Mouse (Mus musculus): Measurements from ENCODE around the gene Smg9. TPM values are rescaled to one million over a fixed set of nuclear protein-coding genes. Genes with fewer than 3 reads are reported as not detected.

The Smg9 gene
- polyA plus RNA-seq, 1 experiment from 2014 or later, result 20.9 TPM

DNA sequence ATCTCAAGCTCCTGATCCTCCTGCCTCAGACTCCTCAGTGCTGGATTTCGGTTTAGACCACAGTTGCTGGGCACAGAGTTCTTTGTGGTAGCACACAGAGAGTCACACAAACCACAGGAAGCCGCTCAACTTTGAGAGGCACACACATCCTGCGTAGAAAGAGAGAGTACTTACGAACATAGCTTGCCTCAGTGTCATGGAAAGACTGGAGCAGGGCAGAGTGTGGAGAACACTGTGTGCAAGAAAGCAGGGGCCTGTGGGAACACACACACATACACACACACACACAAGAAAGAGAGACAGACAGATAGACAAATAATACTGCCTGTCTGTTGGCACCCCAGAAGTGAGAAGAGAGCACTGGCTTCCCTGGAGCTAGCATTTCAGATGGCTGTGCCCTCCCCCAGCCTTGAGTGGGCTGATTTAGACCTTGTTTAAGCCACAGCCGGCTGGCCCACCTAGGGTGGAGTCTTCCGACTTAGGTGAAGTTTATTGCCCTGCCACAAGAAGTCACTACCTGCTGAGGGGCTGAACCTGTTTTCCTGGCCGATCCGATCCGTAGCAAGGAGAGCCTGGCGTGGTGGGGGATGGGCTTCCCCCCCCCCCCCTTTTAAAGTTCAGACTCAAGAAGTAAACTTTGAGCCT is 58.4 kb downstream of the Smg9 start:
- Histone ChIP-seq H3K4me3 (ENCODE audit: low read depth, low read length) (no peak overlapping the region), H3K4me1 (ENCODE audit: control insufficient read depth, insufficient read depth, low read length) (no peaks in the 10 kb centered on the region), H3K9me3 (ENCODE audit: control insufficient read depth, low read length) (no peaks in the 10 kb centered on the region), H3K27me3 (ENCODE audit: control insufficient read depth, insufficient read depth, low read length) (no peaks in the 10 kb centered on the region), H3K4me2 (no peak overlapping the region), H3K36me3 (ENCODE audit: control insufficient read depth, insufficient read depth, low read length) (no peaks in the 10 kb centered on the region), H3K9ac (ENCODE audit: low read length) (no peak overlapping the region), H3K27ac (ENCODE audit: low read depth, low read length) (no peak overlapping the region)
- DNase-seq (ENCODE audit: low spot score, missing footprints) (peak; percentile 79), ATAC-seq (ENCODE audit: low FRiP score) (no peak)
- WGBS, result 78% methylated on average over 10 of the region's 10 CpGs

DNA sequence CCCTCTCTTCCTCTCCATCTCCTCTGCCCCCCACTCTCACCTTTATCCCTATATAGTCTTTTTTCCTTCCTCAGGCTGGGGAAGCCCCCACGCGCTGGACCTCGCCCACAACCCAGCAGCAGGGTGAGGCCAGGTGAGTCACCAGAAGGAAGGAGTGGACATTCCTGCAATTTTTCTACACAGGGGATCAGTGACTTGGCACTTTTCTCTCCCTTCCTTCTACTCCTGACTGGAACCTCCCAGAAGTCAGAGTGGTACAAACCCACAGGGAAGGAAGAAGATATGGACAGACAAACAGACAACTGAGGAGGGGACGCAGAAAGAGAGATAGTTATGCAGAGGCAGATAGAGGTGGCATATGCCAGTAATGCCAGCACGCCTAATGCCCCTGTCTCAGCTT is 60.0 kb downstream of the Smg9 start:
- Histone ChIP-seq H3K27ac (ENCODE audit: low read depth, low read length) (no peak overlapping the region), H3K9ac (ENCODE audit: low read length) (no peak overlapping the region), H3K4me1 (ENCODE audit: control insufficient read depth, insufficient read depth, low read length) (0 out of 2 replicates have a peak, but pooled peaks cover 2% of the 10 kb centered on the region), H3K4me3 (ENCODE audit: low read depth, low read length) (no peak overlapping the region), H3K4me2 (no peak overlapping the region), H3K9me3 (ENCODE audit: control insufficient read depth, low read length) (no peaks in the 10 kb centered on the region), H3K36me3 (ENCODE audit: control insufficient read depth, insufficient read depth, low read length) (no peaks in the 10 kb centered on the region), H3K27me3 (ENCODE audit: control insufficient read depth, insufficient read depth, low read length) (no peaks in the 10 kb centered on the region)
- 84% methylated on average over 5 of the region's 5 CpGs for WGBS
- peak; percentile 53 for DNase-seq (ENCODE audit: low spot score, missing footprints)
- ATAC-seq (ENCODE audit: low FRiP score), result no peak

DNA sequence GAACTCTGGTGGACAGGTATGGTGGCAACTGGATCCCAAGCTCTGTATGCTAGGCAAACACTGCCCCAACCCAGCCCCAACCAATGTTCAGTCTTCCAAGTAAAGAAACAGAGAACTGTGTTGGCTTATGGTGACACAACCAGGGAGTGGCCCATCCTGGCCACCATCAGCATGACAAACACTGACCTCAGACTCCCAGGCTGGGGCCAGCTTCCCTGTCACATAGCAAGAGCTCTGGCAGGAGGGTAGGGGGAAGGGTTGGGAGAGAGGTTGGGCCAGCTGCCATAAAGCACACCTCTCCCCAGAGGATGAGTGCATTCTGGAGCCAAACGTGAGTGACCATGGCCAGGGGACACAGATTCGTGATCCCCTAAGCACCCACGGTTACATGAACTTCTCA is 60.4 kb downstream of the Smg9 start:
- Histone ChIP-seq H3K36me3 (ENCODE audit: control insufficient read depth, insufficient read depth, low read length) (no peaks in the 10 kb centered on the region), H3K27ac (ENCODE audit: low read depth, low read length) (no peak overlapping the region), H3K27me3 (ENCODE audit: control insufficient read depth, insufficient read depth, low read length) (no peaks in the 10 kb centered on the region), H3K9ac (ENCODE audit: low read length) (no peak overlapping the region), H3K4me1 (ENCODE audit: control insufficient read depth, insufficient read depth, low read length) (0 out of 2 replicates have a peak, but pooled peaks cover 2% of the 10 kb centered on the region), H3K4me2 (no peak overlapping the region), H3K9me3 (ENCODE audit: control insufficient read depth, low read length) (no peaks in the 10 kb centered on the region), H3K4me3 (ENCODE audit: low read depth, low read length) (no peak overlapping the region)
- ATAC-seq (ENCODE audit: low FRiP score) (no peak), DNase-seq (ENCODE audit: low spot score, missing footprints) (peak; percentile 44)
- 67% methylated on average over 3 of the region's 3 CpGs for WGBS

DNA sequence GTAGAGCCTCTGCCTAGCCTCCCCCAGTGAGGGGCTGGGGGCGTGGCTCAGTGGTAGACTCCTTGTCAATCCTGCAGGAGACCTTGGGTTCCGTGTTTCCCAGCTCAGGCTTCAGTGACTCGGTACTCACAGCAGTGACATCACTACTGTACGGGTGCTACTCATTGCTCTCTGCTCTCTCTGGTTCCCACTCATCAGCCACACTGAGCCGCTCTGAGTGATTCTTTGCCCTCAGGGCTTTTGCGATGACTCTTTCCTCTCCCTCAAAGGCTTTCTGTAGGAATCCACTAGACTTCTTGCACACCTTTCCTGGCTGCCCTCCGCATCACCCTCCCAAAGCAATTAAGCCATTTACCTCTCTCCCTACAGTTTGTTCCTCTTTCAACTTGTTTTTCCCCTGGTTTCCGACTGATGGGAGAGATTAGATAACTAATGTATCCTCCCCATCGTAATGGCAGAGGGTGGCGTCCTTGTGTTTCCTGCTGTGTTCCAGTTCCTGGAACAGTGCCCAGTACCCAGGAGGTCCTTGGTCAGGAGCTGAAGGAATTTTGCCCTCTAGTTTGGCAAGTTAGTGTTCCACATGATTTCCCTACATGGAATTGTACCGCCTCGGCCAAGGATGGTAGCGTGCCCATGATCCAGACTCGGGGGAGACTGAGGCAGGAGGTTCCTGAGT is 62.1 kb downstream of the Smg9 start:
- Histone ChIP-seq H3K9ac (ENCODE audit: low read length) (no peak overlapping the region), H3K27ac (ENCODE audit: low read depth, low read length) (no peak overlapping the region), H3K4me1 (ENCODE audit: control insufficient read depth, insufficient read depth, low read length) (0 out of 2 replicates have a peak, but pooled peaks cover 2% of the 10 kb centered on the region), H3K27me3 (ENCODE audit: control insufficient read depth, insufficient read depth, low read length) (no peaks in the 10 kb centered on the region), H3K36me3 (ENCODE audit: control insufficient read depth, insufficient read depth, low read length) (no peaks in the 10 kb centered on the region), H3K9me3 (ENCODE audit: control insufficient read depth, low read length) (no peaks in the 10 kb centered on the region), H3K4me3 (ENCODE audit: low read depth, low read length) (no peak overlapping the region), H3K4me2 (no peak overlapping the region)
- peak; percentile 59 for DNase-seq (ENCODE audit: low spot score, missing footprints)
- ATAC-seq (ENCODE audit: low FRiP score), result no peak
- WGBS, result 77% methylated on average over 14 of the region's 14 CpGs

DNA sequence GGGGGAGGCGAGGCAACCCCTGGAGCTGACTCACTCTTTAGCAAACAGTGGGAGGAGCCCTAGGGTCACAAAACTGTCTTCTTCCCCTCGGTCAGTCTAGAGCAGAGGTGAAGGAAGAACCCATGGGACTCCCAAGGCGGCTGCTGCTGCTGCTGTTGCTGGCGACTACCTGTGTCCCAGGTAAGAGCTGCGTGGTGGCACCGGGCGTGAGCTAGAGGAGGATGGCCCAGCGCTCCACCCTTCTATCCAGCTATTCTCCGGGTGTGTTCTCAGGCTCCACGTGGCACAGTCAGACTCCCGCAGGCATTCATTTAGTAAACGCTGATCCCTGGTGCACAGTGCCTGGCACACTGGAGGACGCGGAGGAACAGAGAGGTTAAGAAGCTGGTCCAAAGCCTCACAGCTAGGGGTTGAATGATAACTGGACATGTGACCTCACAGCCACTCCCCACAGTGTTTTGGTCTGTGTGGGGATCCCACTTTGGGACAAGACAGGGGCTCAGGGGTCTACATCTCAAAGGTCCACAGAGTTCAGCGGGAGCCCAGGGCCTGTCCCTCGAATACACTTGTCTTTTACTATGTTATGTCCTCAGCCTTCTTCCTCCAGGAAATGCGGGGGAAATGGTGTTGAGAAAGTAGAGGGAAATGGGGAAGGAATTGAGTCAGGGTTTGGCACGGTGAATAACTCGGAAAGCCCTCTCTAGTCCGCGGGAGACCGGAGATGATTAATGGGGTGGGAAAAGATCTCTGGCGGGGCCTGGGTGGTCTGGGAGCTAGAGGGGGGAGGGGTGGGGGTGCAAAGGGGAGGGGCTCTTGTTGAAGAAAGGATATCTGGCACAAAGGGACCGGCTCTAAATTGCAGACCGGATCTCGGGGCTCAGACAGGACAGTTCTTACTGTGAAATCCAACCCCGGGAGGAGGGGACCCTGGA is 63.2 kb downstream of the Smg9 start, which contains the start of gene Plaur:
TSS of gene Plaur (plus strand) at position 97 of the 932 bp plus-strand sequence.
- 12% methylated on average over 27 of the region's 27 CpGs for WGBS
- no peak within 1 kb of the TSS for H3K27ac ChIP-seq (ENCODE audit: low read depth, low read length)
- peak; percentile 89 for DNase-seq (ENCODE audit: low spot score, missing footprints)

DNA sequence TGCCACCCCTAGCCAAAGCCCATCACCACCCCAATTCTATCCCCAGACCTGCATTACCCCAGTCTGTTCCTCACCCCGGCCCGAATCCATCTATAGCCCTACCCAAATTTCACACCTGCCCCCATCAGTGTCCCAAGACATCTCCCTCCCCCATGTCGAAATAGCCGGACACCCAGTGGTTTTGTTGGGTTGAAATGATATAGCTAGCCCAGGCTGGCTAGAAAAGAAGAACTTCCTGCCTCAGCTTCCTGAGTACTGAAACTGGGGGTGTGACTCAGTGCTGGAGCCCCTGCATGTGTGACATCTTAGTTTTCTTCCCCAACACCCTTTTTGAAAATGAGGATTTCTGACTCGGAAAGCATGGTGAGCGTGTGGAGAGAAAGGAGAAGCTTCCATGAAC is 67.4 kb downstream of the Smg9 start:
- 90% methylated on average over 6 of the region's 6 CpGs for WGBS
- no peak overlapping the region for H3K9ac ChIP-seq (ENCODE audit: low read length)

More for the DNA sequence above, 63.2 kb downstream of the Smg9 start, which contains the start of gene Plaur:
- H3K4me2 ChIP-seq, result 0 out of 2 replicates have a peak within 1 kb of the TSS, but pooled peaks have one; percentile 23
- 0 out of 2 replicates have a peak, but pooled peaks cover 2% of the 10 kb centered on the region for H3K4me1 ChIP-seq (ENCODE audit: control insufficient read depth, insufficient read depth, low read length)
- H3K27me3 ChIP-seq (ENCODE audit: control insufficient read depth, insufficient read depth, low read length), result no peaks in the 10 kb centered on the region
- H3K9me3 ChIP-seq (ENCODE audit: control insufficient read depth, low read length), result no peaks in the 10 kb centered on the region
- peak; percentile 56; the same call in 1 of the 2 replicates for ATAC-seq (ENCODE audit: low FRiP score)
- 0 out of 2 replicates have a peak within 1 kb of the TSS, but pooled peaks have one; percentile 1 for H3K9ac ChIP-seq (ENCODE audit: low read length)
- H3K36me3 ChIP-seq (ENCODE audit: control insufficient read depth, insufficient read depth, low read length), result no peaks in the 10 kb centered on the region
- no peak within 1 kb of the TSS for H3K4me3 ChIP-seq (ENCODE audit: low read depth, low read length)

DNA sequence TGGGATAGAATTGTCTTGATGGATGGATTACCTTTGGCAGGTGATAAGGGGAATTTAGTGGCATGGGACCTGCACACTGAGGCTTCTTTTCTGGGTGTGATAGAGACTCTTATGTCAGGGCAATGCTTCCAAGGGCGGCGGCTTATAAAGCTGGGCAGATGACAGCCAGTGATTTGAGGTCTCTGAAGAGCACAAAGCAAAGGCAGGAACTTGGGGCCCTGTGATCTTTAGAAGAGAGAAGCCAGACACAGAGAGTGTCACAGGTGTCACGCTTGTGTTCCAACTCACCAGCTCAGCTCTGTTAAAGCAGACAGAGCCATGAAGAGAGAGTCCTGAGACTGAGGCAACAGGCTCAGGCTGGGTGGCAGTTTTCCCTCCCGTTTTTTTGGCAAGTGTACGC is 68.5 kb downstream of the Smg9 start:
- ATAC-seq (ENCODE audit: low FRiP score) (no peak), DNase-seq (ENCODE audit: low spot score, missing footprints) (no peak)
- no peak overlapping the region for H3K4me3 ChIP-seq (ENCODE audit: low read depth, low read length)
- no peaks in the 10 kb centered on the region for H3K27me3 ChIP-seq (ENCODE audit: control insufficient read depth, insufficient read depth, low read length)
- H3K9ac ChIP-seq (ENCODE audit: low read length), result no peak overlapping the region
- no peaks in the 10 kb centered on the region for H3K36me3 ChIP-seq (ENCODE audit: control insufficient read depth, insufficient read depth, low read length)
- WGBS, result 79% methylated on average over 5 of the region's 5 CpGs
- H3K4me2 ChIP-seq, result no peak overlapping the region
- no peaks in the 10 kb centered on the region for H3K9me3 ChIP-seq (ENCODE audit: control insufficient read depth, low read length)
- H3K27ac ChIP-seq (ENCODE audit: low read depth, low read length), result no peak overlapping the region
- H3K4me1 ChIP-seq (ENCODE audit: control insufficient read depth, insufficient read depth, low read length), result 0 out of 2 replicates have a peak, but pooled peaks cover 2% of the 10 kb centered on the region

More for the DNA sequence above, 67.4 kb downstream of the Smg9 start:
- no peaks in the 10 kb centered on the region for H3K27me3 ChIP-seq (ENCODE audit: control insufficient read depth, insufficient read depth, low read length)
- ATAC-seq (ENCODE audit: low FRiP score) (no peak), DNase-seq (ENCODE audit: low spot score, missing footprints) (no peak)
- no peaks in the 10 kb centered on the region for H3K9me3 ChIP-seq (ENCODE audit: control insufficient read depth, low read length)
- no peaks in the 10 kb centered on the region for H3K36me3 ChIP-seq (ENCODE audit: control insufficient read depth, insufficient read depth, low read length)
- H3K27ac ChIP-seq (ENCODE audit: low read depth, low read length), result no peak overlapping the region
- no peak overlapping the region for H3K4me2 ChIP-seq
- H3K4me3 ChIP-seq (ENCODE audit: low read depth, low read length), result no peak overlapping the region
- 0 out of 2 replicates have a peak, but pooled peaks cover 2% of the 10 kb centered on the region for H3K4me1 ChIP-seq (ENCODE audit: control insufficient read depth, insufficient read depth, low read length)

DNA sequence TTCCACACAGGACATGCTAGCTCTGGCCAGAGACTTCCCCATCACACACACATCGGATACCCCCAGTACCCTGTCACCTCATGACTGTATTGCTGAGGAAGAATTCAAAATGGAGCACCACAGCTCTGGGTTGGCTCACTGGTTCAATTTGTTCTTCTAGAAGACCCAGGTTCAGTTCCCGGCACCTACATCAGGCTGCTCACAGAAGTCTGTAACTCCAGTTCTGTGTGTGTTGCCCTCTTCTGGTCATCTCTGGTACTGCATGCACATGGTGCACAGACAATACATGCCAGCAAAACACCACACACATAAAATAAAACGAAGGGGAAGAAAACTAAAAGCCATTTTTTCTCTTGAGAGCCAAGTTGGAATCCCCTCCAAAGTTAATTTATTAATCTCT is 69.7 kb downstream of the Smg9 start:
- WGBS, result 81% methylated on average over 3 of the region's 3 CpGs
- ATAC-seq (ENCODE audit: low FRiP score) (no peak), DNase-seq (ENCODE audit: low spot score, missing footprints) (peak; percentile 85)
- Histone ChIP-seq H3K4me2 (no peak overlapping the region), H3K27me3 (ENCODE audit: control insufficient read depth, insufficient read depth, low read length) (no peaks in the 10 kb centered on the region), H3K36me3 (ENCODE audit: control insufficient read depth, insufficient read depth, low read length) (no peaks in the 10 kb centered on the region), H3K9ac (ENCODE audit: low read length) (no peak overlapping the region), H3K4me1 (ENCODE audit: control insufficient read depth, insufficient read depth, low read length) (no peaks in the 10 kb centered on the region), H3K27ac (ENCODE audit: low read depth, low read length) (no peak overlapping the region), H3K4me3 (ENCODE audit: low read depth, low read length) (no peak overlapping the region), H3K9me3 (ENCODE audit: control insufficient read depth, low read length) (no peaks in the 10 kb centered on the region)

Data from midbrain, embryonic 11.5 days (tissue).